Mouse (Mus musculus) embryonic facial prominence, embryonic 15.5 days (tissue): ENCODE measurements around the gene Ccdc185. TPM values are rescaled to one million over a fixed set of nuclear protein-coding genes. Genes with fewer than 3 reads are reported as not detected.

ENCODE experiments used
- ATAC-seq: fragments of 200-750 bp; cut with Nextera tagmentation; 2 replicates; pipeline ENCODE4 v1.8.0; 2017; ENCODE audit warnings: low read depth, moderate TSS enrichment; ENCODE audit not compliant: insufficient number of reproducible peaks, low FRiP score, low TSS enrichment
- H3K27ac ChIP-seq: fragments of 300-500 bp; sonication (generic); replicated peaks from 2 replicates; pipeline ENCODE4 v1.5.1; 2015; ENCODE audit warnings: mild to moderate bottlenecking, inconsistent platforms
- H3K27me3 ChIP-seq: fragments of 300-500 bp; sonication (generic); 2 replicates; pipeline ENCODE4 v1.6.1; 2015; ENCODE audit warnings: inconsistent platforms
- H3K36me3 ChIP-seq: fragments of 300-500 bp; sonication (generic); 2 replicates; pipeline ENCODE4 v1.6.1; 2015; ENCODE audit warnings: mild to moderate bottlenecking, inconsistent platforms
- H3K4me1 ChIP-seq: fragments of 300-500 bp; sonication (generic); 2 replicates; pipeline ENCODE4 v1.6.1; 2015; ENCODE audit warnings: inconsistent platforms
- H3K4me2 ChIP-seq: fragments of 300-500 bp; sonication (generic); replicated peaks from 2 replicates; pipeline ENCODE4 v1.6.1; 2015; ENCODE audit warnings: mild to moderate bottlenecking, inconsistent platforms
- H3K4me3 ChIP-seq: fragments of 300-500 bp; sonication (generic); replicated peaks from 2 replicates; pipeline ENCODE4 v1.5.1; 2015; ENCODE audit warnings: mild to moderate bottlenecking, inconsistent platforms
- H3K9ac ChIP-seq: fragments of 300-500 bp; sonication (generic); 2 replicates; pipeline ENCODE4 v1.6.1; 2015; ENCODE audit warnings: inconsistent platforms
- H3K9me3 ChIP-seq: fragments of 300-500 bp; sonication (generic); replicated peaks from 2 replicates; pipeline ENCODE4 v1.6.1; 2016; ENCODE audit warnings: inconsistent platforms
- WGBS: fragments of 180-500 bp; shearing (Covaris S2); methylation state at CpG from one replicate; pipeline ENCODE4 v1.1.7; 2015; 5-methylcytosine and 5-hydroxymethylcytosine counted together
- polyA plus RNA-seq: library from polyadenylated mRNA; unstranded; fragments of >200 nt; fragmentation: Nextera tagmentation; extraction: Ambion mirVana; gene quantifications from 2 replicates; pipeline ENCODE4 v1.2.1, GENCODE M21; 2015

Gene Ccdc185
- polyA plus RNA-seq, 1 experiment from 2014 or later, result not detected

- no peaks in the 10 kb centered on the region for H3K4me1 ChIP-seq
- WGBS, result 53% methylated on average over 4 of the region's 4 CpGs
- no peak for ATAC-seq
- no peak overlapping the region for H3K4me3 ChIP-seq
- no peaks in the 10 kb centered on the region for H3K27me3 ChIP-seq
- H3K36me3 ChIP-seq, result no peaks in the 10 kb centered on the region
- H3K27ac ChIP-seq, result no peak overlapping the region
- H3K9me3 ChIP-seq, result no peaks in the 10 kb centered on the region
- no peak overlapping the region for H3K4me2 ChIP-seq
- H3K9ac ChIP-seq, result no peak overlapping the region
Observed at GRCm38 (mm10) chr1:182735891-182736290, 13.1 kb downstream of the Ccdc185 start.

GRCm38 (mm10) chr1:182732695-182733094 is 16.3 kb downstream of the Ccdc185 start:
- Histone ChIP-seq H3K36me3 (no peaks in the 10 kb centered on the region), H3K9me3 (no peaks in the 10 kb centered on the region), H3K27me3 (no peaks in the 10 kb centered on the region), H3K4me3 (no peak overlapping the region), H3K27ac (no peak overlapping the region), H3K4me2 (no peak overlapping the region), H3K9ac (no peak overlapping the region), H3K4me1 (no peaks in the 10 kb centered on the region)
- no peak for ATAC-seq
- WGBS, result 43% methylated on average over 7 of the region's 7 CpGs

- WGBS, result 74% methylated on average over 9 of the region's 9 CpGs
- H3K27me3 ChIP-seq, result no peaks in the 10 kb centered on the region
- no peaks in the 10 kb centered on the region for H3K36me3 ChIP-seq
- no peak overlapping the region for H3K9ac ChIP-seq
- H3K4me2 ChIP-seq, result no peak overlapping the region
- H3K27ac ChIP-seq, result no peak overlapping the region
- no peaks in the 10 kb centered on the region for H3K4me1 ChIP-seq
- no peak for ATAC-seq
- no peak overlapping the region for H3K4me3 ChIP-seq
- H3K9me3 ChIP-seq, result no peaks in the 10 kb centered on the region
Observed at GRCm38 (mm10) chr1:182729002-182729401, 20.0 kb downstream of the Ccdc185 start.

- H3K4me1 ChIP-seq, result no peaks in the 10 kb centered on the region
- no peaks in the 10 kb centered on the region for H3K36me3 ChIP-seq
- no peak overlapping the region for H3K4me2 ChIP-seq
- no peaks in the 10 kb centered on the region for H3K27me3 ChIP-seq
- no peaks in the 10 kb centered on the region for H3K9me3 ChIP-seq
- no peak overlapping the region for H3K9ac ChIP-seq
- H3K27ac ChIP-seq, result no peak overlapping the region
- WGBS, result 49% methylated on average over 12 of the region's 12 CpGs
- no peak for ATAC-seq
- no peak overlapping the region for H3K4me3 ChIP-seq
Observed at GRCm38 (mm10) chr1:182727541-182727940, 21.4 kb downstream of the Ccdc185 start.

GRCm38 (mm10) chr1:182714236-182714935 is 34.6 kb downstream of the Ccdc185 start:
- Histone ChIP-seq H3K4me3 (no peak overlapping the region), H3K9me3 (no peaks in the 10 kb centered on the region), H3K36me3 (no peaks in the 10 kb centered on the region), H3K4me2 (no peak overlapping the region), H3K27me3 (no peaks in the 10 kb centered on the region), H3K4me1 (no peaks in the 10 kb centered on the region), H3K9ac (no peak overlapping the region), H3K27ac (no peak overlapping the region)
- ATAC-seq, result no peak
- WGBS, result 57% methylated on average over 6 of the region's 6 CpGs

- Histone ChIP-seq H3K4me2 (no peak overlapping the region), H3K9ac (no peak overlapping the region), H3K4me1 (no peaks in the 10 kb centered on the region), H3K9me3 (no peaks in the 10 kb centered on the region), H3K36me3 (no peaks in the 10 kb centered on the region), H3K4me3 (no peak overlapping the region), H3K27ac (no peak overlapping the region), H3K27me3 (no peaks in the 10 kb centered on the region)
- 36% methylated on average over 7 of the region's 7 CpGs for WGBS
- ATAC-seq, result no peak
Observed at GRCm38 (mm10) chr1:182711360-182711933, 37.5 kb downstream of the Ccdc185 start.

GRCm38 (mm10) chr1:182707459-182707858 is 41.5 kb downstream of the Ccdc185 start:
- WGBS, result 95% methylated on average over 4 of the region's 4 CpGs
- Histone ChIP-seq H3K27me3 (no peaks in the 10 kb centered on the region), H3K4me1 (no peaks in the 10 kb centered on the region), H3K4me2 (no peak overlapping the region), H3K9ac (no peak overlapping the region), H3K36me3 (no peaks in the 10 kb centered on the region), H3K9me3 (no peaks in the 10 kb centered on the region; the same call in 1 of the 2 replicates), H3K4me3 (no peak overlapping the region), H3K27ac (no peak overlapping the region)
- ATAC-seq, result no peak

DNA sequence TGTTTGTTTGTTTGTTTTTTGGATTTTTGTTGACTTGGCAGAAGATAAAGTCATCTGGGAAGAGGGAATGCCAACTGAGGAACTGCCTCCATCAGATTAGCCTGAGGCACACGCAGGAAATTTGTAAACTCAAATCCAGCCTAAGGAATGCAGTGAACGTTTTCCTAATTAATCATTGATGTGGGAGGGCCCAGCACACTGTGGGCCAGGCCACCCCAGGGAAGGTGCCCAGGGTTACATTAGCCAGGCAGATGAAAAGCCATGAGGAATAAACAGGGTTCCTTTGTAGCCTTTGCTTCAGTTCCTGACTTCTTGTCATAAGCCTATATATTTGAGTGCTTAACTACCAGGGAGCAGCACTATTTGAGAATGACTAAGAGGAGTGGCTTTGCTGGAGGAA is 44.1 kb downstream of the Ccdc185 start:
- WGBS, result 31% methylated on average over 2 of the region's 2 CpGs

GRCm38 (mm10) chr1:182699392-182700347 is 49.3 kb downstream of the Ccdc185 start:
- no peak overlapping the region for H3K9ac ChIP-seq
- no peak overlapping the region for H3K4me2 ChIP-seq
- H3K27me3 ChIP-seq, result no peaks in the 10 kb centered on the region
- H3K36me3 ChIP-seq, result no peaks in the 10 kb centered on the region
- H3K4me3 ChIP-seq, result no peak overlapping the region
- H3K4me1 ChIP-seq, result no peaks in the 10 kb centered on the region
- WGBS, result 55% methylated on average over 9 of the region's 9 CpGs
- H3K27ac ChIP-seq, result no peak overlapping the region
- no peaks in the 10 kb centered on the region for H3K9me3 ChIP-seq
- ATAC-seq, result no peak

More for the DNA sequence above, 44.1 kb downstream of the Ccdc185 start:
- Histone ChIP-seq H3K4me2 (no peak overlapping the region), H3K36me3 (no peaks in the 10 kb centered on the region), H3K27ac (no peak overlapping the region), H3K27me3 (no peaks in the 10 kb centered on the region), H3K4me3 (no peak overlapping the region), H3K9ac (no peak overlapping the region), H3K4me1 (no peaks in the 10 kb centered on the region), H3K9me3 (no peaks in the 10 kb centered on the region; the same call in 1 of the 2 replicates)
- ATAC-seq, result no peak
